Mouse (Mus musculus) liver (tissue): Measurements from ENCODE around the gene Snx1.
A peak's percentile ranks its signal among the peaks of the same experiment; 100 is the strongest.

ENCODE experiments used
- DNase-seq: peaks from one replicate; pipeline ENCODE4 v3.0.0-alpha.2; 2020; ENCODE audit warnings: mixed read lengths

Snx1 gene

GRCm38 (mm10) chr9:66084171-66084570 lies 42.2 kb downstream of the Snx1 start:
- no peak for DNase-seq

GRCm38 (mm10) chr9:66081999-66082398 lies 44.4 kb downstream of the Snx1 start:
- no peak for DNase-seq

DNA sequence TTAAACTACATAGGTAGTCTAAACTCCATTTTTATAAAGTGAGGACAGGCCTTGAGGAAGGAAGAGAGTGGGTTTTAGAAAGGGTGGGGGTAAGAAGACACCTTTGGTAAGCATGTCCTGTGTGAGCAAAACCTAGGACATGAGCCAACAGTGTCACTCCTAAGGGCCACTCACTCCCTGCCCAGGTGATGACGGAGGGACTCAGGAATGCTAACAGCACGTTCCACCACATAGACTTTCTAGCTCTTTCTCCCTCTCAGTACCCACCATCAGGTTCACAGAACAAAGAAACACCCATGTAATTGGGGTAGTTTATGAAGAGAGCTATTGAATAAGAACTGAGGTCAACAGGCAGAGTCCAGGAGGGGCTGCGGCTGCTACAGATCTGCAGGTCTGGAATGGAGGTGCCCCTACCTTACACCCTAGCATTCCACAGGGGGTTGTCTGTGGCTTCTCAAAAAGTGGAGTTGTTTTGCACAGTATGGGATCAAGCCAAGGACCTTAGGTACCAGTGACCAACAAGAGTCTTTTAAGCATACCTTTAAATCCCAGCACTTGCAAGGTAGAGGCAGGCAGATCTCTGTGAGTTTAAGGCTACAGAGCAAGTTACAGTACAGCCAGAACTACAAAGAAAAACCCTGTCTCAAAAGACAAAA lies 45.5 kb downstream of the Snx1 start:
- DNase-seq: no peak

DNA sequence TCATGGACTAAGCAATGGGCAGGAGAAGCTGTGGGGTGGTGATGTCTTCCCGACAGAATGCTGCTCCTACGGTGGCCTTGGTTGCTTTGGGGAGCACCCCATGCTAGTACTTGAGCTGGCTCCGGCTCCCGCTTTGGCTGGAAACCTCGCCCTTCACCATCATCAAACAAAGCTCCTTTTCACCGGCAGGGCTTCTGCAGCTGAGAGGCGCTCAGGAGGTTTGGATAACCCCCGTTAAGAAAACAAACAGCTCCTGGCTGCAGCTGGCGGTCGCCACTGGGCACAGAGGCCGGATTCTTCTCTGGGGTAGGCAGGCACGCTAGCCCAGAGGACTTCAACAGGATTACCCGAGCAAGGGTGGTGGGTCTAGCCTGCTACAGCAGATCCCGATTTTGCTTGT lies 47.9 kb downstream of the Snx1 start:
- DNase-seq: no peak

- no peak for DNase-seq
These were observed 48.3 kb downstream of the Snx1 start for GRCm38 (mm10) chr9:66078072-66078471.

DNA sequence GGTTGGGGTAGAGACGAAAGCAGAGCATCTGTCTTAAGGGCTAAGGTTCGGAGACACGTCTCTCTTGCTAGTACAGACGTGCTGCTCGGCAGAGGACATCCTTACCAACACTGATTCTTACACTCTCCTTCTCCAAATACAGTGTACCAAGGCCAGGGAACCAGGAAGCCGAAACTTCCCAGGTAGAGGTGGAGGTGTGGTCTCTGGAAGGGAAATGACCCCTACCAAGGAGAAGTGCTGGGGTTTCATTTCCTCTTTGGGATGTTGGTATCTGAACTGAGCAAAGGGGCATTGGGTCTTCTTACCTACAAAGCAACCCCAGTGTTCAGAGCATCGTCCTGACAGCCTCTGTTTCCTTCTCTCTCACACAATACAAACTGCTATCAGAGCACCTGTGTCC lies 53.6 kb downstream of the Snx1 start:
- DNase-seq: no peak

- DNase-seq: peak; percentile 52
These were observed 56.2 kb downstream of the Snx1 start for GRCm38 (mm10) chr9:66070151-66070550.

DNA sequence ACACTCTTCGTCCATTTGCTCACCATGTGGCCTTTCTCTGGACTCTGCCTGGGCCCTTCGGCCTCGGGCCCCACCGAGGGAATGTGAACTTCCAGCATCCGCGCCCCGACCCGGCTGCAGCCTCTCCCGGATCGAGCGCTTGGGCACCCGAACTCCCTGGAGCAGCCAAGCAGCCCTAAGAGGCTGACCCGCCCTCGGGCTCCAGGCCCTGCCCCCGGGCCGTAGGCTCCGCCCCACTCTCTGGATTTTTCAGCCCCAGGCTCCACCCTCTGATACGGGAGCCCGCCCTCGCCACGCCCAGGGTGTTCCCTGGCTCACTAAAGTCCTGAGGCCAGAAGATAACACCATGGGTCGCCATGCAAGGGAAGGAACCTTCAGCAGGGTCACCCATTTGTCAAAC lies 56.8 kb downstream of the Snx1 start, which contains the start of gene Snx22:
Snx22 (minus strand) TSS at position 137 of the 400 bp plus-strand sequence.
- DNase-seq: peak; percentile 99

DNA sequence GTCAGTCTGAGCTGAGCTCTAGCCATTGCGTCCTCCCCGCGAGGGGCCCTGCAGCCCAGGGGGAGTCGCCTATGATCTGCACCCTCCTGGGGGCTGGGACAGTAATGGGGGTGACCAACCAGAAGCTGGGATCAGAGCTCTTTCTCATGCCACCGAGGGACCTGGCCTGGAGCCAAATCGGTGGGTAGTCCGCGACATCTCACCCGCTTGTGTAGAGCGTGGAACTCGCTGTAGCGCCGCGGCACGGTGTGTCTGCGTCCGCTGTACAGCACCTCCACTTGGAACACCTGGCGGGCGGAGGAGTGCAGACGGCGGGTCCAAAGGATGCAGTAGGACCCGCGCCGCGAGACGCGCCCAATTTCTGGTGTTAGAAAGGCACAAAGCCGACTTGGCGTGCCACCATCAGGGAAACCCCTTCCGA lies 57.4 kb downstream of the Snx1 start:
- DNase-seq: peak; percentile 69

- no peak for DNase-seq
These were observed 58.3 kb downstream of the Snx1 start for GRCm38 (mm10) chr9:66068056-66068455.

- DNase-seq: peak; percentile 71
These were observed 58.8 kb downstream of the Snx1 start for GRCm38 (mm10) chr9:66067542-66067941.

DNA sequence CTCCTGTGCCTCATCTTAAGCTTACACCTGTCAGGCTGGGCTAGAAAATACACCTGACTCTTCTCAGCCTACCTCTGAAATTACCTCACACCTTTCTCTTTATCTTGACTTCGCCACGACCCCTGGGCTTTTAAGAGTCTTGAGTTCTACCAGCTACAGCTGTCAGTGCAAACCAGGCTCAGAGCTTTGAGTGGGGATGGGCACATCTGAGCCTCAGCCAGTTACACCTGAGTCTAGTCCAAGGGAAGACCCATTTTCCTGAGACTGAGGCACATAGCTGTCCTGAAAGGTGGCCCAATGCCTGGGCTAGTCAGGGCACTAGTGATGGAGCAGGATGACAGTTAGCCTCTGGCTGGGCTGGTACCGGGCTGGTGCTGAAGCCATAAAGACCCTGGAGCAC lies 59.6 kb downstream of the Snx1 start:
- no peak for DNase-seq

DNA sequence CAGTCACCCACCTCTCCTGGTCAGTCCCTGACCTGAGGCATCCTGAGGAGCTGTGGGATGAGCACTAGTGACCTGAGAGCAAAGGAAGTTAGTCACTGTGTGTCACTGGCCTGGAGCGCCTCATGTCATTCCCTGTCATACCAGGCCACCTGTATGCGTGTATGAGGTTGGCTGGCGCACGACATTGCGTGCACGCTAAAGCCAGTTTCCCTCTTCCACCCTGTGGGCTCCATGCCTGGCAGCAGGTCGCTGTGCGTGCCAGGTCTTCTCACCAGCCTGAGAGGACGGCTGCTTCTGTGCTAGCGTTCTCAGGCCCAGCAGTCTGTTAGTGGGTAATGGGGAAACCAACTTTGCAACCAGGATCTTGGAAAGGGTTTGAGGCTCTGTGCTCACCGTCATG lies 62.1 kb downstream of the Snx1 start:
- DNase-seq: no peak

- no peak for DNase-seq
These were observed 62.9 kb downstream of the Snx1 start for GRCm38 (mm10) chr9:66063446-66063845.

- DNase-seq: no peak
These were observed 64.7 kb downstream of the Snx1 start for GRCm38 (mm10) chr9:66061656-66062055.

- DNase-seq: no peak
These were observed 65.4 kb downstream of the Snx1 start for GRCm38 (mm10) chr9:66060986-66061385.

DNA sequence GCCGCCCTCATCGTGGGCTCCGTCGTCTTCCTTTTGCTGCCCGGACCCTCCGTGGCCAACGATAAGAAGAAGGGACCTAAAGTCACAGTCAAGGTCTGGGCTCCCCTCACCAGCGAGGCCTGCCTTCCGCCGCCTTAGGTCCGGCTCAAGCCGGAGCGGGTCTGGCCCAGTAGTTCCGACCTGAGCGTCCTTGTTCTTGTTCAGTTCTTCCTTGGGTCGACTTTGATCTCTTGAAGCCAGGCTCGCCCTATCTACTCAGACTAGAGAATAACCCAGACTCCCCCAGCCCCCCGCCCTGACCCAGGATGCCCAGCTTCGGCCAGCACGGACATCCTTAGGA lies 66.1 kb downstream of the Snx1 start:
- DNase-seq: no peak

GRCm38 (mm10) chr9:66059583-66060307 lies 66.6 kb downstream of the Snx1 start, which contains the start of gene Ppib:
Gene Ppib, plus strand, starts transcription at chr9:66060222.
- DNase-seq: peak; percentile 99

GRCm38 (mm10) chr9:66053620-66054019 lies 72.8 kb downstream of the Snx1 start:
- DNase-seq: no peak

- no peak for DNase-seq
These were observed 73.7 kb downstream of the Snx1 start for GRCm38 (mm10) chr9:66052731-66053130.

DNA sequence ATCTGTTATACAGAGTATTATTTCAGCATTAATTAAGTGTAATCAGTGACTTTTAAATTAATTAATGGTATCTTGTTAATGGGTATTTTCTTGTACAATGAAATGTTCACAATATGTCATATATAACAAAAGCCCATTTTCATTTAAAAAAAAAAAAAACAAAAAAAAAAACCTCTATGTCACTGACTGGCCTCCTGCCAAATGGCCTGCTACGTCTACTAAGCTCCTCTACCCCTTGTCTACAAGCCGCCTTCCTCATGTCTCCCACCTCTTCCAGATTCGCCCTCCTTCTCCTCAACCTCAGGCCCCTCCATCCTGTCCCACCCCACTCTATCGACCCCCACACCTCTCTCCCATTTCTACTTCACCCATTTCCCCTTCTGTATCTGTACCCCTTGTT lies 74.9 kb downstream of the Snx1 start:
- DNase-seq: no peak

- DNase-seq: no peak
These were observed 76.3 kb downstream of the Snx1 start for GRCm38 (mm10) chr9:66049931-66050601.

GRCm38 (mm10) chr9:66043241-66043640 lies 83.1 kb downstream of the Snx1 start:
- DNase-seq: no peak

DNA sequence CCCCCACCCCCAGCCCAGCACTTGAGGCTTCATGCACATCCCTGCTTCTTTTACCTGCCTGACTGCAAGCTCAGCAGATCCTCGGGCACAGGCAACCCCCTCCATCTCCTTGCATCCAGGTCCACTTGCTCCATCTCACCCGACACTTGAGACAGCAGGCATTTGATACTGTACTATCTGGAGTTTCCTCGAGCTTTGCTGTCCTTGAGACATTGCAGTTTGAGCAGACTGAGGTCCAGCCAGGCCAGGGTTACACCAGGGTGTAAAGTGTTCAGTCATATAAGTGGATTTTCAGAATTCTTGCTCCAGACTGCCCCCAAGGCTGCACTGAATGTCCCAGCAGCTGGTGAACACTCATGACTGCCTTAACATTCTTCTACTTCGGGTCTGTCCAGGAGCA lies 84.1 kb downstream of the Snx1 start:
- no peak for DNase-seq
